Mouse (Mus musculus) forebrain, embryonic 14.5 days (tissue): Measurements from ENCODE around the gene Cemip. TPM values are rescaled to one million over a fixed set of nuclear protein-coding genes. Genes with fewer than 3 reads are reported as not detected.
"Not testable (repeated sequence)": the region's sequence is repeated elsewhere in the genome, so short reads cannot be mapped to it uniquely, and the experiment has no call there.

Source experiments
- ATAC-seq: fragments of 200-750 bp; cut with Nextera tagmentation; 2 replicates; pipeline ENCODE4 v1.8.0; 2017; ENCODE audit warnings: mild to moderate bottlenecking, moderate library complexity
- DNase-seq: peaks from one replicate; pipeline ENCODE4 v3.0.0-alpha.2; 2015; ENCODE audit warnings: low spot score
- H3K27ac ChIP-seq: fragments of 300-500 bp; sonication (generic); 2 replicates; pipeline ENCODE4 v1.5.1; 2014; ENCODE audit warnings: low read depth, mild to moderate bottlenecking, control low read depth, low read length, moderate library complexity
- H3K27me3 ChIP-seq: fragments of 300-500 bp; sonication (generic); replicated peaks from 2 replicates; pipeline ENCODE4 v1.6.1; 2014; ENCODE audit warnings: low read length, control low read depth, mixed read lengths; ENCODE audit not compliant: control insufficient read depth, insufficient read depth
- H3K36me3 ChIP-seq: fragments of 300-500 bp; sonication (generic); 2 replicates; pipeline ENCODE4 v1.6.1; 2014; ENCODE audit warnings: low read length, control low read depth; ENCODE audit not compliant: control insufficient read depth, insufficient read depth
- H3K4me1 ChIP-seq: fragments of 300-500 bp; sonication (generic); 2 replicates; pipeline ENCODE4 v1.6.1; 2014; ENCODE audit warnings: antibody characterized with exemption, low read length, control low read depth; ENCODE audit not compliant: control insufficient read depth, insufficient read depth
- H3K4me2 ChIP-seq: fragments of 300-500 bp; sonication (generic); 2 replicates; pipeline ENCODE4 v1.6.1; 2014; ENCODE audit warnings: mild to moderate bottlenecking, control low read depth, low read length
- H3K4me3 ChIP-seq: fragments of 300-500 bp; sonication (generic); 2 replicates; pipeline ENCODE4 v1.5.1; 2014; ENCODE audit warnings: low read depth, low read length, control low read depth
- H3K9ac ChIP-seq: fragments of 300-500 bp; sonication (generic); 2 replicates; pipeline ENCODE4 v1.6.1; 2014; ENCODE audit warnings: mild to moderate bottlenecking, low read length, control low read depth, moderate library complexity
- H3K9me3 ChIP-seq: fragments of 300-500 bp; sonication (generic); replicated peaks from 2 replicates; pipeline ENCODE4 v1.6.1; 2016; ENCODE audit warnings: low read length, control low read depth, mixed read lengths; ENCODE audit not compliant: control insufficient read depth
- WGBS: fragments of 180-500 bp; shearing (Covaris S2); extraction: QIAGEN DNeasy Blood & Tissue Kit; methylation state at CpG from one replicate; pipeline ENCODE4 v1.1.7; 2014; 5-methylcytosine and 5-hydroxymethylcytosine counted together
- polyA plus RNA-seq: library from polyadenylated mRNA; unstranded; fragments of >200 nt; fragmentation: Nextera tagmentation; extraction: Ambion mirVana; gene quantifications from 2 replicates; pipeline ENCODE4 v1.2.1, GENCODE M21; 2014

Cemip gene
- polyA plus RNA-seq, 1 experiment from 2014 or later = 0.42 TPM

- 2% methylated on average over 43 of the region's 44 CpGs for WGBS
- Histone ChIP-seq H3K4me3 (peak overlapping the region; percentile 64), H3K4me2 (peak overlapping the region; percentile 87), H3K27me3 (no peaks in the 10 kb centered on the region), H3K36me3 (peaks cover 20% of the 10 kb centered on the region), H3K9ac (peak overlapping the region; percentile 67), H3K9me3 (no peaks in the 10 kb centered on the region), H3K4me1 (peaks cover 20% of the 10 kb centered on the region), H3K27ac (peak overlapping the region; percentile 83)
- ATAC-seq (peak; percentile 96), DNase-seq (peak; percentile 97)
Observed at GRCm38 (mm10) chr7:83891433-83892332, 194.6 kb downstream of the Cemip start.

- H3K27me3 ChIP-seq, H3K27ac ChIP-seq, H3K4me3 ChIP-seq, DNase-seq, H3K9ac ChIP-seq, H3K36me3 ChIP-seq, H3K4me2 ChIP-seq, H3K9me3 ChIP-seq, ATAC-seq: not testable (repeated sequence)
- 91% methylated on average over 5 of the region's 5 CpGs for WGBS
- peaks cover 20% of the 10 kb centered on the region for H3K4me1 ChIP-seq
Observed at GRCm38 (mm10) chr7:83889946-83890345, 196.4 kb downstream of the Cemip start.

GRCm38 (mm10) chr7:83889383-83889782 lies 196.9 kb downstream of the Cemip start:
- Histone ChIP-seq H3K9me3 (no peaks in the 10 kb centered on the region), H3K4me2 (no peak overlapping the region), H3K9ac (no peak overlapping the region), H3K27ac (no peak overlapping the region), H3K4me1 (peaks cover 17% of the 10 kb centered on the region), H3K36me3 (0 out of 2 replicates have a peak, but pooled peaks cover 1% of the 10 kb centered on the region), H3K4me3 (no peak overlapping the region), H3K27me3 (no peaks in the 10 kb centered on the region)
- DNase-seq (no peak), ATAC-seq (no peak)
- WGBS = 77% methylated on average over 3 of the region's 3 CpGs

GRCm38 (mm10) chr7:83886366-83887129 lies 199.8 kb downstream of the Cemip start:
- Histone ChIP-seq H3K9me3 (no peaks in the 10 kb centered on the region), H3K4me3 (no peak overlapping the region)
- WGBS = 98% methylated on average over 6 of the region's 6 CpGs

GRCm38 (mm10) chr7:83885835-83886234 lies 200.5 kb downstream of the Cemip start:
- H3K9me3 ChIP-seq = no peaks in the 10 kb centered on the region
- 0 out of 2 replicates have a peak, but pooled peaks cover 4% of the 10 kb centered on the region for H3K36me3 ChIP-seq
- 90% methylated on average over 4 of the region's 4 CpGs for WGBS
- H3K4me2 ChIP-seq = no peak overlapping the region
- DNase-seq (no peak), ATAC-seq (no peak)
- no peak overlapping the region for H3K27ac ChIP-seq
- H3K9ac ChIP-seq = no peak overlapping the region
- no peaks in the 10 kb centered on the region for H3K27me3 ChIP-seq
- no peak overlapping the region for H3K4me3 ChIP-seq
- peaks cover 16% of the 10 kb centered on the region for H3K4me1 ChIP-seq

More at GRCm38 (mm10) chr7:83886366-83887129, 199.8 kb downstream of the Cemip start:
- Histone ChIP-seq H3K4me2 (no peak overlapping the region), H3K9ac (no peak overlapping the region), H3K36me3 (0 out of 2 replicates have a peak, but pooled peaks cover 4% of the 10 kb centered on the region), H3K4me1 (peaks cover 12% of the 10 kb centered on the region), H3K27ac (no peak overlapping the region), H3K27me3 (no peaks in the 10 kb centered on the region)
- DNase-seq (no peak), ATAC-seq (no peak)

- whole genome bisulfite sequencing = 31% methylated on average over 6 of the region's 6 CpGs
- no peak for ATAC-seq
- peaks cover 16% of the 10 kb centered on the region for H3K4me1 ChIP-seq
- H3K4me3 ChIP-seq = peak overlapping the region; percentile 57
- no peaks in the 10 kb centered on the region for H3K9me3 ChIP-seq
- 0 out of 2 replicates have a peak, but pooled peaks cover 4% of the 10 kb centered on the region for H3K36me3 ChIP-seq
- H3K4me2 ChIP-seq = peak overlapping the region; percentile 87
- H3K9ac ChIP-seq = peak overlapping the region; percentile 87
- H3K27ac ChIP-seq = no peak overlapping the region
- no peaks in the 10 kb centered on the region for H3K27me3 ChIP-seq
- DNase-seq = no peak
Observed at GRCm38 (mm10) chr7:83884921-83885532, 201.3 kb downstream of the Cemip start.

GRCm38 (mm10) chr7:83884021-83884658 lies 202.2 kb downstream of the Cemip start, which contains the start of the genes Tlnrd1 and Mesd:
Tlnrd1 (minus strand) TSS chr7:83884305.
Mesd (plus strand) TSS chr7:83884466.
- Histone ChIP-seq H3K4me1 (peaks cover 23% of the 10 kb centered on the region), H3K4me2 (peak within 1 kb of the TSS; percentile 87), H3K27me3 (no peaks in the 10 kb centered on the region), H3K9ac (peak within 1 kb of the TSS; percentile 87), H3K9me3 (no peaks in the 10 kb centered on the region), H3K27ac (peak within 1 kb of the TSS; percentile 89), H3K4me3 (peak within 1 kb of the TSS; percentile 57), H3K36me3 (0 out of 2 replicates have a peak, but pooled peaks cover 4% of the 10 kb centered on the region)
- 1% methylated on average over 64 of the region's 69 CpGs for WGBS
- ATAC-seq (peak; percentile 81), DNase-seq (peak; percentile 93)
